Mouse (Mus musculus): ENCODE measurements around the gene Cers6. TPM values are rescaled to one million over a fixed set of nuclear protein-coding genes. Genes with fewer than 3 reads are reported as not detected.
A peak's percentile ranks its signal among the peaks of the same experiment; 100 is the strongest.

Gene Cers6
- polyA plus RNA-seq, 2 experiments: 2.0 to 6.7 TPM

GRCm38 (mm10) chr2:69061313-69061712, 200.1 kb downstream of the Cers6 start:
- DNase-seq (ENCODE audit: low read depth in 3 of 3, low spot score in 3 of 3): no peak
- H3K9ac ChIP-seq (replicated peaks): no peak overlapping the region
- H3K27ac ChIP-seq: no peak overlapping the region
- no peak overlapping the region for H3K4me3 ChIP-seq (ENCODE audit: insufficient read depth in 1 of 2, low read depth in 2 of 2, low read length in 2 of 2)
- TF ChIP-seq EP300 (IDR thresholded peaks at IDR 0.05; ENCODE audit: low read depth): no peak
- peak; percentile 34; the same call in 1 of the 2 replicates for TF ChIP-seq CTCF (IDR thresholded peaks at IDR 0.05; ENCODE audit: low read depth)
- no peaks in the 10 kb centered on the region for H3K27me3 ChIP-seq (ENCODE audit: control insufficient read depth, insufficient read depth, low read length)
- no peaks in the 10 kb centered on the region for H3K9me3 ChIP-seq (ENCODE audit: control insufficient read depth, low read length)
- no peak overlapping the region for H3K4me2 ChIP-seq (ENCODE audit: low read depth)
- no peaks in the 10 kb centered on the region for H3K36me3 ChIP-seq (replicated peaks; ENCODE audit: control insufficient read depth, insufficient read depth, low read depth)
- no peak for ATAC-seq (ENCODE audit: insufficient read depth)
- H3K4me1 ChIP-seq (replicated peaks; ENCODE audit: control insufficient read depth in 2 of 2, insufficient read depth in 2 of 2, low read length in 1 of 2): no peaks in the 10 kb centered on the region

GRCm38 (mm10) chr2:69061910-69062689, 200.9 kb downstream of the Cers6 start:
- H3K4me2 ChIP-seq (ENCODE audit: low read depth): no peak overlapping the region
- no peak overlapping the region for H3K4me3 ChIP-seq (ENCODE audit: insufficient read depth in 1 of 2, low read depth in 2 of 2, low read length in 2 of 2)
- H3K9ac ChIP-seq (replicated peaks): no peak overlapping the region
- H3K4me1 ChIP-seq (replicated peaks; ENCODE audit: control insufficient read depth in 2 of 2, insufficient read depth in 2 of 2, low read length in 1 of 2): no peaks in the 10 kb centered on the region
- no peaks in the 10 kb centered on the region for H3K9me3 ChIP-seq (ENCODE audit: control insufficient read depth, low read length)
- TF ChIP-seq CTCF (IDR thresholded peaks at IDR 0.05; ENCODE audit: low read depth): no peak
- no peak for TF ChIP-seq EP300 (IDR thresholded peaks at IDR 0.05; ENCODE audit: low read depth)
- ATAC-seq (ENCODE audit: insufficient read depth): no peak
- 70% methylated on average over 5 of the region's 5 CpGs for WGBS (ENCODE audit: insufficient replicate concordance)
- DNase-seq (ENCODE audit: low read depth in 3 of 3, low spot score in 3 of 3): no peak
- H3K27ac ChIP-seq: no peak overlapping the region
- no peaks in the 10 kb centered on the region for H3K36me3 ChIP-seq (replicated peaks; ENCODE audit: control insufficient read depth, insufficient read depth, low read depth)
- no peaks in the 10 kb centered on the region for H3K27me3 ChIP-seq (ENCODE audit: control insufficient read depth, insufficient read depth, low read length)

- no peak overlapping the region for H3K4me2 ChIP-seq (ENCODE audit: low read depth)
- no peak overlapping the region for H3K9ac ChIP-seq (replicated peaks)
- no peaks in the 10 kb centered on the region for H3K4me1 ChIP-seq (replicated peaks; ENCODE audit: control insufficient read depth in 2 of 2, insufficient read depth in 2 of 2, low read length in 1 of 2)
- WGBS (ENCODE audit: insufficient replicate concordance): 72% methylated on average over 6 of the region's 6 CpGs
- no peaks in the 10 kb centered on the region for H3K27me3 ChIP-seq (ENCODE audit: control insufficient read depth, insufficient read depth, low read length)
- H3K27ac ChIP-seq: no peak overlapping the region
- DNase-seq (ENCODE audit: low read depth in 3 of 3, low spot score in 3 of 3) (no peak), ATAC-seq (ENCODE audit: insufficient read depth) (no peak)
- H3K4me3 ChIP-seq (ENCODE audit: insufficient read depth in 1 of 2, low read depth in 2 of 2, low read length in 2 of 2): no peak overlapping the region
- H3K9me3 ChIP-seq (ENCODE audit: control insufficient read depth, low read length): no peaks in the 10 kb centered on the region
- no peak for TF ChIP-seq EP300 (IDR thresholded peaks at IDR 0.05; ENCODE audit: low read depth)
- TF ChIP-seq CTCF (IDR thresholded peaks at IDR 0.05; ENCODE audit: low read depth): no peak
- H3K36me3 ChIP-seq (replicated peaks; ENCODE audit: control insufficient read depth, insufficient read depth, low read depth): no peaks in the 10 kb centered on the region
Measured at GRCm38 (mm10) chr2:69064759-69065158, 203.5 kb downstream of the Cers6 start.

GRCm38 (mm10) chr2:69071440-69072235, 210.4 kb downstream of the Cers6 start:
- no peak overlapping the region for H3K4me2 ChIP-seq (ENCODE audit: low read depth)
- no peak for DNase-seq (ENCODE audit: low read depth in 3 of 3, low spot score in 3 of 3)
- no peak for ATAC-seq (ENCODE audit: insufficient read depth)
- no peak overlapping the region for H3K27ac ChIP-seq
- H3K4me1 ChIP-seq (replicated peaks; ENCODE audit: control insufficient read depth in 2 of 2, insufficient read depth in 2 of 2, low read length in 1 of 2): no peaks in the 10 kb centered on the region
- TF ChIP-seq CTCF (IDR thresholded peaks at IDR 0.05; ENCODE audit: low read depth) (no peak), EP300 (IDR thresholded peaks at IDR 0.05; ENCODE audit: low read depth) (no peak)
- 50% methylated on average over 7 of the region's 7 CpGs for WGBS (ENCODE audit: insufficient replicate concordance)
- no peaks in the 10 kb centered on the region for H3K36me3 ChIP-seq (replicated peaks; ENCODE audit: control insufficient read depth, insufficient read depth, low read depth)
- no peak overlapping the region for H3K4me3 ChIP-seq (ENCODE audit: insufficient read depth in 1 of 2, low read depth in 2 of 2, low read length in 2 of 2)
- H3K9ac ChIP-seq (replicated peaks): no peak overlapping the region
- H3K27me3 ChIP-seq (ENCODE audit: control insufficient read depth, insufficient read depth, low read length): no peaks in the 10 kb centered on the region
- no peaks in the 10 kb centered on the region for H3K9me3 ChIP-seq (ENCODE audit: control insufficient read depth, low read length)

GRCm38 (mm10) chr2:69077189-69077588, 215.9 kb downstream of the Cers6 start:
- 71% methylated on average over 3 of the region's 3 CpGs for whole genome bisulfite sequencing (ENCODE audit: insufficient replicate concordance)

More at GRCm38 (mm10) chr2:69077189-69077588, 215.9 kb downstream of the Cers6 start:
- TF ChIP-seq CTCF (IDR thresholded peaks at IDR 0.05; ENCODE audit: low read depth) (no peak), EP300 (IDR thresholded peaks at IDR 0.05; ENCODE audit: low read depth) (no peak)
- H3K9ac ChIP-seq (replicated peaks): no peak overlapping the region
- no peak overlapping the region for H3K4me3 ChIP-seq (ENCODE audit: insufficient read depth in 1 of 2, low read depth in 2 of 2, low read length in 2 of 2)
- H3K27ac ChIP-seq: no peak overlapping the region
- DNase-seq (ENCODE audit: low read depth in 3 of 3, low spot score in 3 of 3): no peak
- H3K27me3 ChIP-seq (ENCODE audit: control insufficient read depth, insufficient read depth, low read length): no peaks in the 10 kb centered on the region
- H3K36me3 ChIP-seq (replicated peaks; ENCODE audit: control insufficient read depth, insufficient read depth, low read depth): no peaks in the 10 kb centered on the region
- no peak overlapping the region for H3K4me2 ChIP-seq (ENCODE audit: low read depth)
- H3K9me3 ChIP-seq (ENCODE audit: control insufficient read depth, low read length): no peaks in the 10 kb centered on the region
- ATAC-seq (ENCODE audit: insufficient read depth): no peak
- H3K4me1 ChIP-seq (replicated peaks; ENCODE audit: control insufficient read depth in 2 of 2, insufficient read depth in 2 of 2, low read length in 1 of 2): no peaks in the 10 kb centered on the region

Data from liver, embryonic 14.5 days (tissue).